Mouse (Mus musculus): Measurements from ENCODE around the gene Nfil3. TPM values are rescaled to one million over a fixed set of nuclear protein-coding genes. Genes with fewer than 3 reads are reported as not detected.

Nfil3 gene
- total and polyA plus RNA-seq, 3 experiments, result 23.5 to 34.6 (median 30.0) TPM

DNA sequence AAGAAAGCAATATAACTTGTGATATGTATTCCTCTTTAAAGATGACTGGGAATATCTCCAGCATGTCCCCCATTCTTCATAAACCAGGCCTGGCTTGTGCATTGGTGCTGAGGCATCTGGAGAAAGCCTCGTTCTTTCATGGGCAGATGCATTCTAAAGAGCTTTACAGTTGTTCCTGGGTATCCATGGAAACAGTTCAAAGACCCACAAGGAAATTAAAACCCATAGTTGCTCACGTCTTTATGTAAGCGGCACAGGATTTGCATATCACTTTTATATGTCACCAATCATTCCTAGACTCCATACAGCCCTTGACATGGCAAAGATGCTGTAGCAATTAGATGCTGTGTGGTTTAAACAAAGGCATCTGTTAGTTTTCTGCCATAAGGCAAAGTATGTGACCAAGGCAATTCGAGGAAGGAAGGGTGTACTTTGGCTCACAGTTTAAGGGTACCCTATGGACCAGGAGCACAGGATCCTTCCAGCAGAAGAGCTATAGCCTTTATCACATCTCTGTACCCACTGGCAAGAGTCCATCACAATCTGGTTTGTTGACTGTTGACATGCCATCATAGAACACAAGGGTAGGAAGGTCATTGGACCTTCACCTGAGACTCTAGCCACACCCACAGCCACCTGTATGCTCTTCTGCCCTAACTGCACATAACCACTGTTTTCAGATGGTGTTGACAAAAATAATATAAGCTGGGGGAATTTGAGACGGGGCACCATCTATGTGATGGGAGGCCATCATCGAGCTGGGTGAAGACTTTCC, 26.9 kb downstream of the Nfil3 start:
- Histone ChIP-seq H3K79me2 (replicated peaks; ENCODE audit: control insufficient read depth, extremely low read depth, insufficient read depth, poor library complexity, severe bottlenecking) (no peaks in the 10 kb centered on the region), H3K4me3 (replicated peaks in 1 of 3; ENCODE audit: low read depth in 2 of 3, low read length in 2 of 3, poor library complexity in 1 of 3) (no peak overlapping the region), H3K4me2 (ENCODE audit: insufficient read depth, low read depth, poor library complexity, severe bottlenecking) (no peak overlapping the region), H3K36me3 (replicated peaks in 1 of 2; ENCODE audit: control insufficient read depth in 1 of 2, insufficient read depth in 1 of 2, low read length in 1 of 2) (no peaks in the 10 kb centered on the region), H3K4me1 (ENCODE audit: control insufficient read depth in 1 of 2, insufficient read depth in 2 of 2) (no peaks in the 10 kb centered on the region), H3K9me3 (replicated peaks; ENCODE audit: low read length) (no peaks in the 10 kb centered on the region), H3K27ac (ENCODE audit: insufficient read depth, low read depth) (no peak overlapping the region), H3K27me3 (replicated peaks) (no peaks in the 10 kb centered on the region), H3K9ac (ENCODE audit: insufficient read depth, low read depth) (no peak overlapping the region)
- in situ Hi-C loops (cut with MboI; ENCODE audit: low pct_ligation_motif_present, low pct_unique_long_range_greater_than_20kb, low sequenced_read_pairs) (no loop called here), dilution Hi-C loops (cut with MboI; ENCODE audit: extremely low pct_ligation_motif_present, extremely low pct_unique_long_range_greater_than_20kb, low sequenced_read_pairs) (no loop called here)
- no peak for DNase-seq (ENCODE audit: extremely low read depth)
- TF ChIP-seq ELF1 (IDR thresholded peaks at IDR 0.05; ENCODE audit: low read depth, low read length) (no peak), MYC (IDR thresholded peaks at IDR 0.05; ENCODE audit: low read depth, low read length) (no peak), BHLHE40 (IDR thresholded peaks at IDR 0.05; ENCODE audit: low read depth, low read length) (no peak), MAFK (IDR thresholded peaks at IDR 0.05; ENCODE audit: insufficient replicate concordance, low read length) (no peak), MEF2A (IDR thresholded peaks at IDR 0.05; ENCODE audit: borderline replicate concordance, low read depth, low read length) (no peak), MAX (IDR thresholded peaks at IDR 0.05; ENCODE audit: low read length) (no peak), POLR2AphosphoS2 (IDR thresholded peaks at IDR 0.05; ENCODE audit: low read depth, low read length) (no peak), NELFE (IDR thresholded peaks at IDR 0.05; ENCODE audit: low read depth, low read length) (no peak), HCFC1 (IDR thresholded peaks at IDR 0.05; ENCODE audit: low read depth, low read length) (no peak), ZKSCAN1 (IDR thresholded peaks at IDR 0.05; ENCODE audit: borderline replicate concordance, low read depth, low read length) (no peak)

DNA sequence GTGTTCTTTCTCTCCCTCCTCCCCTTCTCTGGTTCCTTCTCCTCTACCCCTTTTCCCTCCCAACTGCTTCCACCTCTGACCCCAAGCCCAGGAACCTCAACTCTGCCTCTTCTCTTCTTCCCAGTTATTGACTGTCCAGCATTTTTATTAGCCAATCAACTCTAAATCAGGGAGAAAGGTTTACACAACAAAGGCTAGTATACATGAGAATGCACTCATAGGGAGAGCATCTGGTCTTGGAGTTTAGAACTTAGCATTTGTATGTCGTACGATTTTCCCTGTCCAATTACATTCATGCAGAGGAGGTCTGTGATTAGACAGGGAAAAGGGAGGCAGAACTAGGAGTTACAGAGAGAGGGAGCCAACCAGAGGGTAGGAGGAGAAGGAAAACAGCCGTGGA, 31.7 kb downstream of the Nfil3 start:
- DNase-seq (ENCODE audit: extremely low read depth), result no peak
- dilution Hi-C loops (cut with MboI; ENCODE audit: extremely low pct_ligation_motif_present, extremely low pct_unique_long_range_greater_than_20kb, low sequenced_read_pairs), result no loop called here

More for the DNA sequence above, 31.7 kb downstream of the Nfil3 start:
- Histone ChIP-seq H3K4me3 (replicated peaks in 1 of 3; ENCODE audit: low read depth in 2 of 3, low read length in 2 of 3, poor library complexity in 1 of 3) (no peak overlapping the region), H3K4me1 (ENCODE audit: control insufficient read depth in 1 of 2, insufficient read depth in 2 of 2) (peaks cover 0 to 2% of the 10 kb centered on the region in 2 experiments; a peak in 1 of 4 replicates), H3K36me3 (replicated peaks in 1 of 2; ENCODE audit: control insufficient read depth in 1 of 2, insufficient read depth in 1 of 2, low read length in 1 of 2) (no peaks in the 10 kb centered on the region), H3K27me3 (replicated peaks) (no peaks in the 10 kb centered on the region), H3K4me2 (ENCODE audit: insufficient read depth, low read depth, poor library complexity, severe bottlenecking) (no peak overlapping the region), H3K9ac (ENCODE audit: insufficient read depth, low read depth) (no peak overlapping the region), H3K9me3 (replicated peaks; ENCODE audit: low read length) (peaks cover 5% of the 10 kb centered on the region), H3K27ac (ENCODE audit: insufficient read depth, low read depth) (no peak overlapping the region), H3K79me2 (replicated peaks; ENCODE audit: control insufficient read depth, extremely low read depth, insufficient read depth, poor library complexity, severe bottlenecking) (no peaks in the 10 kb centered on the region)
- in situ Hi-C loops (cut with MboI; ENCODE audit: low pct_ligation_motif_present, low pct_unique_long_range_greater_than_20kb, low sequenced_read_pairs), result no loop called here
- no peak for TF ChIP-seq CTCF (conservative IDR thresholded peaks at IDR 0.05 in 1 of 2, IDR thresholded peaks at IDR 0.05 in 1 of 2; ENCODE audit: low read depth in 2 of 2, low read length in 2 of 2)
- TF ChIP-seq IRF4 (IDR thresholded peaks at IDR 0.05; ENCODE audit: low read depth, low read length), result no peak
- TF ChIP-seq JUND (conservative IDR thresholded peaks at IDR 0.05; ENCODE audit: low read depth, low read length), result no peak
- TF ChIP-seq UBTF (IDR thresholded peaks at IDR 0.05; ENCODE audit: low read depth, low read length), result no peak
- TF ChIP-seq ZKSCAN1 (IDR thresholded peaks at IDR 0.05; ENCODE audit: borderline replicate concordance, low read depth, low read length), result no peak
- no peak for TF ChIP-seq MEF2A (IDR thresholded peaks at IDR 0.05; ENCODE audit: borderline replicate concordance, low read depth, low read length)
- no peak for TF ChIP-seq MYC (IDR thresholded peaks at IDR 0.05; ENCODE audit: low read depth, low read length)
- TF ChIP-seq ELF1 (IDR thresholded peaks at IDR 0.05; ENCODE audit: low read depth, low read length), result no peak
- no peak for TF ChIP-seq CHD2 (IDR thresholded peaks at IDR 0.05; ENCODE audit: low read length)
- TF ChIP-seq SIN3A (IDR thresholded peaks at IDR 0.05; ENCODE audit: low read length), result no peak
- no peak for TF ChIP-seq NRF1 (IDR thresholded peaks at IDR 0.05; ENCODE audit: low read depth, low read length)
